Mouse (Mus musculus) liver, embryonic 12.5 days (tissue): ENCODE measurements at regions not wholly inside any gene's neighbourhood (a gene's known extent, or its start where the extent isn't known, plus 50 kb on each side); places are given as distances from the start of the nearest gene placed in this dataset.
A peak's percentile ranks its signal among the peaks of the same experiment; 100 is the strongest.

Experiments used
- ATAC-seq: fragments of 200-750 bp; cut with Nextera tagmentation; 2 replicates; pipeline ENCODE4 v1.8.0; 2017; ENCODE audit warnings: moderate number of reproducible peaks, mild to moderate bottlenecking, moderate library complexity
- H3K27ac ChIP-seq: fragments of 300-500 bp; sonication (generic); 2 replicates; pipeline ENCODE4 v1.5.1; 2016; ENCODE audit warnings: mild to moderate bottlenecking
- H3K27me3 ChIP-seq: fragments of 300-500 bp; sonication (generic); replicated peaks from 2 replicates; pipeline ENCODE4 v1.6.1; 2016; ENCODE audit warnings: mild to moderate bottlenecking, moderate library complexity
- H3K36me3 ChIP-seq: fragments of 300-500 bp; sonication (generic); 2 replicates; pipeline ENCODE4 v1.6.1; 2016; ENCODE audit warnings: mild to moderate bottlenecking, moderate library complexity
- H3K4me1 ChIP-seq: fragments of 300-500 bp; sonication (generic); 2 replicates; pipeline ENCODE4 v1.6.1; 2016
- H3K4me2 ChIP-seq: fragments of 300-500 bp; sonication (generic); 2 replicates; pipeline ENCODE4 v1.6.1; 2016; ENCODE audit warnings: mild to moderate bottlenecking, moderate library complexity
- H3K4me3 ChIP-seq: fragments of 300-500 bp; sonication (generic); 2 replicates; pipeline ENCODE4 v1.5.1; 2016; ENCODE audit warnings: mild to moderate bottlenecking, moderate library complexity
- H3K9ac ChIP-seq: fragments of 300-500 bp; sonication (generic); 2 replicates; pipeline ENCODE4 v1.6.1; 2016; ENCODE audit warnings: mild to moderate bottlenecking, moderate library complexity
- H3K9me3 ChIP-seq: fragments of 300-500 bp; sonication (generic); replicated peaks from 2 replicates; pipeline ENCODE4 v1.6.1; 2016; ENCODE audit warnings: mild to moderate bottlenecking, moderate library complexity
- WGBS: fragments of 180-500 bp; shearing (Covaris S2); methylation state at CpG from one replicate; pipeline ENCODE4 v1.1.7; 2016; ENCODE audit not compliant: insufficient replicate concordance; 5-methylcytosine and 5-hydroxymethylcytosine counted together

DNA sequence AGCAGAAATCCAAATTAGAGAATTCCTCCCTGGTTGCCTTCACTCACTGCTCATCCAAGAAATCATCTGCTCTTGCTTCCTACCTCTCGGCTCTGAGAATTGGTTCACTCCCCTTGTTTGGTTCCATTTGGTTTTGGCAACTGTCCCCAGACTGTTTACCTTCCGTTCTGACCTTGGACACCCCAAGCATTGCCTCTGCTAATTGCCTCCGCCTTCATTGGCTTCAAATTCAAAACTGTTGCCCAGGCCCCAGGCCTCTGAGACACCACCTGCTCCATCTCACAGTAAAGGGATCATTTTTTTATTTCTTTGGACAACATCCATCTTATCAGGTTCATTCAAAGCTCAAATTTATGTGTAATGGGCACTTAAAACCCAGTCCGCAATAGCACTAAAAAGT lies 93.1 kb upstream of the BC052040 start:
- no peak for ATAC-seq
- H3K36me3 ChIP-seq = no peaks in the 10 kb centered on the region
- 76% methylated on average over 4 of the region's 4 CpGs for WGBS
- no peaks in the 10 kb centered on the region for H3K4me1 ChIP-seq
- H3K9ac ChIP-seq = no peak overlapping the region
- H3K9me3 ChIP-seq = no peaks in the 10 kb centered on the region
- H3K4me2 ChIP-seq = no peak overlapping the region
- H3K4me3 ChIP-seq = no peak overlapping the region
- H3K27ac ChIP-seq = no peak overlapping the region
- no peaks in the 10 kb centered on the region for H3K27me3 ChIP-seq

- Histone ChIP-seq H3K9ac (no peak overlapping the region), H3K27ac (no peak overlapping the region), H3K9me3 (no peaks in the 10 kb centered on the region), H3K4me3 (no peak overlapping the region), H3K4me1 (no peaks in the 10 kb centered on the region), H3K4me2 (no peak overlapping the region), H3K27me3 (no peaks in the 10 kb centered on the region), H3K36me3 (no peaks in the 10 kb centered on the region)
- 50% methylated on average over 2 of the region's 2 CpGs for WGBS
- ATAC-seq = no peak
Observed at GRCm38 (mm10) chr2:115493020-115493419, 88.5 kb upstream of the BC052040 start.

GRCm38 (mm10) chr2:115499904-115500303 lies 81.6 kb upstream of the BC052040 start:
- Histone ChIP-seq H3K9ac (no peak overlapping the region), H3K27me3 (no peaks in the 10 kb centered on the region), H3K4me2 (no peak overlapping the region), H3K27ac (no peak overlapping the region), H3K4me3 (no peak overlapping the region), H3K4me1 (no peaks in the 10 kb centered on the region), H3K9me3 (no peaks in the 10 kb centered on the region), H3K36me3 (no peaks in the 10 kb centered on the region)
- WGBS = 68% methylated on average over 2 of the region's 2 CpGs
- no peak for ATAC-seq

DNA sequence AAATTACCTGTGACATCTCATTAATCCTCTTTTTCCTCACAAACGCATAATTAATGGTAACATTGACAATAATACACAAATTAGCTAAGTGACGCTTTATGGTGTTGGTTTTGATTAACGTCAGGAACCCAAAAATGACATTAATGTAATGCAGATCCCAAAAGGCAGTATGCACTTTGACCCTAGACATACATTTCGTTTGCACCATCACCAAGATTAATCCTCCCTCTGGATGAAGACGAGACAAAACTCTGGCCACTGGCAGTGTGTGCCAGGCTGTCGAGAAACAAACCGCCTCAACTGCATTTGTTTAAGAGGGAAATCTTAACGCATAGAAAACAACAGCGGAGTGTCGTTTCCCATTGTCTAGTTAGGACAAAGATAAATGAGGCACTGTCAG lies 72.0 kb upstream of the BC052040 start:
- Histone ChIP-seq H3K4me3 (no peak overlapping the region), H3K4me2 (no peak overlapping the region), H3K4me1 (peaks cover 4% of the 10 kb centered on the region; the same call in 1 of the 2 replicates), H3K9me3 (no peaks in the 10 kb centered on the region), H3K36me3 (no peaks in the 10 kb centered on the region), H3K9ac (no peak overlapping the region), H3K27ac (no peak overlapping the region), H3K27me3 (no peaks in the 10 kb centered on the region)
- WGBS = 51% methylated on average over 10 of the region's 10 CpGs
- no peak for ATAC-seq

GRCm38 (mm10) chr2:115511146-115511545 lies 70.4 kb upstream of the BC052040 start:
- Histone ChIP-seq H3K9ac (no peak overlapping the region), H3K4me2 (no peak overlapping the region), H3K4me1 (peaks cover 4% of the 10 kb centered on the region; the same call in 1 of the 2 replicates), H3K9me3 (no peaks in the 10 kb centered on the region), H3K27me3 (no peaks in the 10 kb centered on the region), H3K27ac (no peak overlapping the region), H3K36me3 (no peaks in the 10 kb centered on the region), H3K4me3 (no peak overlapping the region)
- no peak for ATAC-seq
- WGBS = 60% methylated on average over 3 of the region's 3 CpGs

GRCm38 (mm10) chr2:115511612-115512525 lies 69.6 kb upstream of the BC052040 start:
- Histone ChIP-seq H3K4me1 (peaks cover 4% of the 10 kb centered on the region; the same call in 1 of the 2 replicates), H3K27me3 (no peaks in the 10 kb centered on the region), H3K4me3 (no peak overlapping the region), H3K9me3 (no peaks in the 10 kb centered on the region), H3K9ac (no peak overlapping the region), H3K27ac (no peak overlapping the region), H3K4me2 (no peak overlapping the region), H3K36me3 (no peaks in the 10 kb centered on the region)
- no peak for ATAC-seq
- WGBS = 75% methylated on average over 14 of the region's 14 CpGs

- 58% methylated on average over 8 of the region's 8 CpGs for WGBS
- Histone ChIP-seq H3K4me2 (no peak overlapping the region), H3K27me3 (no peaks in the 10 kb centered on the region), H3K9ac (no peak overlapping the region), H3K4me1 (peaks cover 4% of the 10 kb centered on the region; the same call in 1 of the 2 replicates), H3K36me3 (no peaks in the 10 kb centered on the region), H3K9me3 (no peaks in the 10 kb centered on the region), H3K27ac (no peak overlapping the region), H3K4me3 (no peak overlapping the region)
- no peak for ATAC-seq
Observed at GRCm38 (mm10) chr2:115512891-115513290, 68.6 kb upstream of the BC052040 start.

DNA sequence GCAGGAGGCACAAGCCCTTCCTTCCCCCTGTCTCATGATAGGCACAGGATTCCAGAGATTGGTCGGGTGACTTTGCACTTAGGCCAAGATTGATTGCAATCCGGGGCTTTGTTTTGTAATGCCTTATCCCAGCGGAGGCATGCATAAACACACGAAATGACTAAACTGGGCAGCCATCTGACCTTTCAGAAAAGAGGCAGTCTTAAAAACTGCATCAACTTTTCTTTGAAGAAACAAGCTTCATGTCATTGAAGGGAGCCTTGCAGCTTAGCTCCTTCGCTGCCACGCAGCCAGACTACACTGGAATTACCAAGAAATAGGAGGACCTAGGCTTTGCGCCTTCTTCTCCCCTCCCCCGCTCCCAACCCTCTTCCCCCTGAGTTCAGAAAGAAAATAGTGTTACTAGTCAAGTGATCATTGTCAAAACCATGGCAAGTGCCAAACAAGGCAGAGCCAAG lies 67.7 kb upstream of the BC052040 start:
- no peak overlapping the region for H3K4me2 ChIP-seq
- H3K36me3 ChIP-seq = no peaks in the 10 kb centered on the region
- H3K4me1 ChIP-seq = peaks cover 4% of the 10 kb centered on the region; the same call in 1 of the 2 replicates
- WGBS = 23% methylated on average over 8 of the region's 8 CpGs
- H3K9me3 ChIP-seq = no peaks in the 10 kb centered on the region
- no peak overlapping the region for H3K9ac ChIP-seq
- ATAC-seq = no peak
- H3K4me3 ChIP-seq = no peak overlapping the region
- H3K27me3 ChIP-seq = no peaks in the 10 kb centered on the region
- no peak overlapping the region for H3K27ac ChIP-seq

GRCm38 (mm10) chr2:115514831-115515428 lies 66.6 kb upstream of the BC052040 start:
- 17% methylated on average over 9 of the region's 9 CpGs for whole genome bisulfite sequencing

DNA sequence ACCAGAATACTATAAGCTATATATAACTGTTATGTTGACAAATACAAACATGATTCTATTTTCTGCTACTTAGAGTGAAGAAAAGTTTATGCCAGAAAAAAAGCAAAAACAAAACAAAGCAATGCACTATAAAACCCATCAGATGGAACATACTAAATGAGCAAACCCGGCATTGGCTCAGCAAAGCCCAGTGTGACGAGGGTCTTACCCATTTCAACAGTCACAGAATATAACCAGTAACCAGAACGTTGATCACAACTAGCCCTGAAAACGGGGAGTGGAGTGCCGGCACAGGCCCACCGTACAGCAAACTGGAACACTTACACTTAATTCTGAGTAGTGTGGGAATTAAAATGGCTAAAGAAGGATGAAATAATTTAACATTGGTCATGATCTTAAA lies 66.0 kb upstream of the BC052040 start:
- no peaks in the 10 kb centered on the region for H3K27me3 ChIP-seq
- WGBS = 64% methylated on average over 6 of the region's 6 CpGs
- H3K9ac ChIP-seq = no peak overlapping the region
- ATAC-seq = no peak
- no peak overlapping the region for H3K27ac ChIP-seq
- no peak overlapping the region for H3K4me3 ChIP-seq
- no peaks in the 10 kb centered on the region for H3K36me3 ChIP-seq
- H3K9me3 ChIP-seq = no peaks in the 10 kb centered on the region
- H3K4me1 ChIP-seq = peaks cover 4% of the 10 kb centered on the region; the same call in 1 of the 2 replicates
- no peak overlapping the region for H3K4me2 ChIP-seq

More at GRCm38 (mm10) chr2:115514831-115515428, 66.6 kb upstream of the BC052040 start:
- Histone ChIP-seq H3K27ac (no peak overlapping the region), H3K27me3 (no peaks in the 10 kb centered on the region), H3K36me3 (no peaks in the 10 kb centered on the region), H3K9me3 (no peaks in the 10 kb centered on the region), H3K4me2 (no peak overlapping the region), H3K4me3 (no peak overlapping the region), H3K4me1 (peaks cover 4% of the 10 kb centered on the region; the same call in 1 of the 2 replicates), H3K9ac (no peak overlapping the region)
- no peak for ATAC-seq

GRCm38 (mm10) chr2:115516824-115517223 lies 64.7 kb upstream of the BC052040 start:
- no peak for ATAC-seq
- Histone ChIP-seq H3K4me3 (no peak overlapping the region), H3K4me2 (no peak overlapping the region), H3K9me3 (no peaks in the 10 kb centered on the region), H3K9ac (no peak overlapping the region), H3K27ac (no peak overlapping the region), H3K36me3 (no peaks in the 10 kb centered on the region), H3K4me1 (peaks cover 4% of the 10 kb centered on the region; the same call in 1 of the 2 replicates), H3K27me3 (no peaks in the 10 kb centered on the region)
- WGBS = 52% methylated on average over 2 of the region's 2 CpGs

- Histone ChIP-seq H3K9ac (no peak overlapping the region), H3K9me3 (no peaks in the 10 kb centered on the region), H3K4me1 (no peaks in the 10 kb centered on the region), H3K27me3 (no peaks in the 10 kb centered on the region), H3K36me3 (no peaks in the 10 kb centered on the region), H3K4me3 (no peak overlapping the region), H3K27ac (no peak overlapping the region), H3K4me2 (peak overlapping the region; percentile 29; the same call in 1 of the 2 replicates)
- WGBS = 56% methylated on average over 5 of the region's 5 CpGs
- ATAC-seq = 0 out of 2 replicates have a peak, but pooled peaks have one; percentile 8
Observed at GRCm38 (mm10) chr2:115519974-115520373, 61.5 kb upstream of the BC052040 start.
